Mouse (Mus musculus): ENCODE data around the gene Mcm3ap. TPM values are rescaled to one million over a fixed set of nuclear protein-coding genes. Genes with fewer than 3 reads are reported as not detected.
A peak's percentile ranks its signal among the peaks of the same experiment; 100 is the strongest.

Mcm3ap gene
- total RNA-seq, 2 experiments from 2014 or later = 50.8 to 54.8 TPM

- DNase-seq (ENCODE audit: extremely low spot score in 1 of 2, low spot score in 1 of 2) = no peak
Observed at GRCm38 (mm10) chr10:76489205-76489604, 20.5 kb downstream of the Mcm3ap start.

- no peak for DNase-seq (ENCODE audit: extremely low spot score in 1 of 2, low spot score in 1 of 2)
Observed at GRCm38 (mm10) chr10:76493527-76493926, 24.8 kb downstream of the Mcm3ap start.

GRCm38 (mm10) chr10:76495501-76495900, 26.8 kb downstream of the Mcm3ap start:
- no peak for DNase-seq (ENCODE audit: extremely low spot score in 1 of 2, low spot score in 1 of 2)

- DNase-seq (ENCODE audit: extremely low spot score in 1 of 2, low spot score in 1 of 2) = no peak
Observed at GRCm38 (mm10) chr10:76496366-76496765, 27.6 kb downstream of the Mcm3ap start.

- DNase-seq (ENCODE audit: extremely low spot score in 1 of 2, low spot score in 1 of 2) = no peak
Observed at GRCm38 (mm10) chr10:76497522-76497921, 28.8 kb downstream of the Mcm3ap start.

- DNase-seq (ENCODE audit: extremely low spot score in 1 of 2, low spot score in 1 of 2) = no peak
Observed at GRCm38 (mm10) chr10:76504271-76504943, 35.7 kb downstream of the Mcm3ap start.

GRCm38 (mm10) chr10:76505865-76506264, 37.1 kb downstream of the Mcm3ap start:
- DNase-seq (ENCODE audit: extremely low spot score in 1 of 2, low spot score in 1 of 2) = no peak

GRCm38 (mm10) chr10:76512965-76513583, 44.3 kb downstream of the Mcm3ap start:
- peak; percentile 29 to 65 for DNase-seq (ENCODE audit: extremely low spot score in 1 of 2, low spot score in 1 of 2)

GRCm38 (mm10) chr10:76530922-76531321, 62.2 kb downstream of the Mcm3ap start:
- no peak for DNase-seq (ENCODE audit: extremely low spot score in 1 of 2, low spot score in 1 of 2)

GRCm38 (mm10) chr10:76531375-76531774, 62.6 kb downstream of the Mcm3ap start, which contains the start of gene Lss:
Gene Lss, plus strand, starts transcription at chr10:76531588.
- DNase-seq (ENCODE audit: extremely low spot score in 1 of 2, low spot score in 1 of 2) = peak; percentile 89

GRCm38 (mm10) chr10:76531828-76532227, 63.1 kb downstream of the Mcm3ap start:
- no peak for DNase-seq (ENCODE audit: extremely low spot score in 1 of 2, low spot score in 1 of 2)

GRCm38 (mm10) chr10:76535526-76535925, 66.8 kb downstream of the Mcm3ap start:
- no peak for DNase-seq (ENCODE audit: extremely low spot score in 1 of 2, low spot score in 1 of 2)

GRCm38 (mm10) chr10:76537619-76538018, 68.9 kb downstream of the Mcm3ap start:
- no peak for DNase-seq (ENCODE audit: extremely low spot score in 1 of 2, low spot score in 1 of 2)

GRCm38 (mm10) chr10:76541336-76542085, 72.8 kb downstream of the Mcm3ap start:
- DNase-seq (ENCODE audit: extremely low spot score in 1 of 2, low spot score in 1 of 2) = no peak

GRCm38 (mm10) chr10:76542636-76543375, 74.1 kb downstream of the Mcm3ap start:
- DNase-seq (ENCODE audit: extremely low spot score in 1 of 2, low spot score in 1 of 2) = no peak

GRCm38 (mm10) chr10:76546566-76546965, 77.8 kb downstream of the Mcm3ap start:
- no peak for DNase-seq (ENCODE audit: extremely low spot score in 1 of 2, low spot score in 1 of 2)

GRCm38 (mm10) chr10:76548218-76548617, 79.5 kb downstream of the Mcm3ap start:
- no peak for DNase-seq (ENCODE audit: extremely low spot score in 1 of 2, low spot score in 1 of 2)

- DNase-seq (ENCODE audit: extremely low spot score in 1 of 2, low spot score in 1 of 2) = no peak
Observed at GRCm38 (mm10) chr10:76550458-76550857, 81.7 kb downstream of the Mcm3ap start.

- no peak for DNase-seq (ENCODE audit: extremely low spot score in 1 of 2, low spot score in 1 of 2)
Observed at GRCm38 (mm10) chr10:76551556-76551955, 82.8 kb downstream of the Mcm3ap start.

- no peak for DNase-seq (ENCODE audit: extremely low spot score in 1 of 2, low spot score in 1 of 2)
Observed at GRCm38 (mm10) chr10:76554061-76554460, 85.3 kb downstream of the Mcm3ap start.

- no peak for DNase-seq (ENCODE audit: extremely low spot score in 1 of 2, low spot score in 1 of 2)
Observed at GRCm38 (mm10) chr10:76561972-76562371, 93.2 kb downstream of the Mcm3ap start, which contains the start of gene Spatc1l. Gene Spatc1l, plus strand, starts transcription at chr10:76562272.
